Mouse (Mus musculus) stomach, postnatal 0 days (tissue): ENCODE data around the gene Fbxo21. TPM values are rescaled to one million over a fixed set of nuclear protein-coding genes. Genes with fewer than 3 reads are reported as not detected.

ENCODE experiments used
- ATAC-seq: fragments of 200-750 bp; cut with Nextera tagmentation; 2 replicates; pipeline ENCODE4 v1.8.0; 2017; ENCODE audit not compliant: low FRiP score, low TSS enrichment
- DNase-seq: peaks from one replicate; pipeline ENCODE4 v3.0.0-alpha.2; 2016; ENCODE audit warnings: low spot score
- H3K27ac ChIP-seq: fragments of 300-500 bp; sonication (generic); replicated peaks from 2 replicates; pipeline ENCODE4 v1.5.1; 2014; ENCODE audit warnings: mild to moderate bottlenecking, control low read depth
- H3K27me3 ChIP-seq: fragments of 300-500 bp; sonication (generic); 2 replicates; pipeline ENCODE4 v1.6.1; 2014; ENCODE audit warnings: low read length; ENCODE audit not compliant: control insufficient read depth, insufficient read depth
- H3K36me3 ChIP-seq: fragments of 300-500 bp; sonication (generic); 2 replicates; pipeline ENCODE4 v1.6.1; 2014; ENCODE audit warnings: low read length, mixed read lengths; ENCODE audit not compliant: control insufficient read depth, insufficient read depth
- H3K4me1 ChIP-seq: fragments of 300-500 bp; sonication (generic); replicated peaks from 2 replicates; pipeline ENCODE4 v1.6.1; 2014; ENCODE audit warnings: antibody characterized with exemption; ENCODE audit not compliant: control insufficient read depth, insufficient read depth
- H3K4me2 ChIP-seq: fragments of 300-500 bp; sonication (generic); replicated peaks from 2 replicates; pipeline ENCODE4 v1.6.1; 2014; ENCODE audit warnings: low read depth, mild to moderate bottlenecking, control low read depth, moderate library complexity
- H3K4me3 ChIP-seq: fragments of 300-500 bp; sonication (generic); 2 replicates; pipeline ENCODE4 v1.5.1; 2014; ENCODE audit warnings: low read depth, low read length, control low read depth
- H3K9ac ChIP-seq: fragments of 300-500 bp; sonication (generic); 2 replicates; pipeline ENCODE4 v1.6.1; 2014; ENCODE audit warnings: mild to moderate bottlenecking, low read length, control low read depth, mixed read lengths
- H3K9me3 ChIP-seq: fragments of 300-500 bp; sonication (generic); 2 replicates; pipeline ENCODE4 v1.6.1; 2016; ENCODE audit warnings: low read length; ENCODE audit not compliant: control insufficient read depth
- CTCF ChIP-seq: IDR thresholded peaks from 2 replicates; pipeline ENCODE4 v1.5.1; 2016; ENCODE audit warnings: antibody characterized with exemption, low read depth, mild to moderate bottlenecking, moderate library complexity
- EP300 ChIP-seq: optimal IDR thresholded peaks from 2 replicates; pipeline ENCODE3; 2016; ENCODE audit warnings: antibody characterized with exemption
- WGBS: fragments of 180-500 bp; shearing (Covaris S2); extraction: QIAGEN DNeasy Blood & Tissue Kit; methylation state at CpG from one replicate; pipeline ENCODE4 v1.1.7; 2014; 5-methylcytosine and 5-hydroxymethylcytosine counted together
- polyA plus RNA-seq: library from polyadenylated mRNA; unstranded; fragments of >200 nt; fragmentation: Nextera tagmentation; extraction: Ambion mirVana; gene quantifications from 2 replicates; pipeline ENCODE4 v1.2.1, GENCODE M21; 2015

The Fbxo21 gene
- polyA plus RNA-seq, 1 experiment from 2014 or later, result 19.2 TPM

DNA sequence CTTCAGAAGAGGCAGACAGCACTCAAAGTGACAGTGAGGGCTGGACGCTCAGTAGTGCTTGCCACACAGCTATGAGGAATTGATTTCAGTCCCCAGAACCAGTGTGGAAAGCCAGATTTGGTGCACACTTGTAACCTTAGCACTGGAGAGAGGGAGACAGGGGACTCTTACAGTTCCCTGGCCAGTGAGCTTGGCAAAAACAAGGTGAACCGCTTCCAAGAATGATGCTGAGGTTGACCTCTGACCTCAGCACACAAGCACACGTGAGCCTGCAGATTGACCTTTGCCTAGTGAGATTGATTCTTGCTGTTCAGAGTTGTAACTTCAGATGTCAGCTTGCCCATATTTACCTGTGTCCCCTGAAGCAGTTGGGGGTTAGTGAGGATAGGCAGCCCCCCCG is 9.8 kb downstream of the Fbxo21 start:
- ATAC-seq, result no peak
- peaks cover 32% of the 10 kb centered on the region for H3K36me3 ChIP-seq

DNA sequence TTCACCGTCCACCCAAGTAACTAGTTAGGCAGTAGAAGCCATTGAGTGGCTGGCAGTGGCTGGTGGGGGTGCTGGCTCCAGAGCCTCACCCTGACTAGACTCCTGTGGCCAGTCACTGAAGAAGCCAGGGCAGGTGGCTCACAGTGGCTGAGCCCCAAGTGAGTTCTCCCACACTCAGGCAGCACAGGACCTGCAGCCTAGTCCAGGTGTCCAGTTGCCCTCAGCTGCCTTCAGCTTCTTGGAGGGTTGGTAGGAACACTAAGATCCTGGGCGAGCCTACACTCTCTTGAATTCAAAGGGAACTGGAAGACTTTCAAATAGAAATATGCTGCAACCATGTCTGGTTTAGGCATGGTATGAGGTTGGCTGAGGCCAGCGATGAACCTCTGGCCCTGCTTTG is 11.4 kb downstream of the Fbxo21 start:
- peaks cover 36% of the 10 kb centered on the region for H3K36me3 ChIP-seq
- 84% methylated on average over 3 of the region's 3 CpGs for WGBS
- TF ChIP-seq CTCF (no peak), EP300 (no peak)
- no peaks in the 10 kb centered on the region for H3K9me3 ChIP-seq
- DNase-seq (no peak), ATAC-seq (no peak)
- no peaks in the 10 kb centered on the region for H3K4me1 ChIP-seq
- H3K4me3 ChIP-seq, result no peak overlapping the region
- no peak overlapping the region for H3K9ac ChIP-seq
- H3K4me2 ChIP-seq, result no peak overlapping the region
- no peak overlapping the region for H3K27ac ChIP-seq
- H3K27me3 ChIP-seq, result no peaks in the 10 kb centered on the region

More for the DNA sequence above, 9.8 kb downstream of the Fbxo21 start:
- no peak overlapping the region for H3K4me2 ChIP-seq
- TF ChIP-seq EP300, result no peak
- TF ChIP-seq CTCF, result no peak
- no peaks in the 10 kb centered on the region for H3K4me1 ChIP-seq
- no peak for DNase-seq
- no peaks in the 10 kb centered on the region for H3K9me3 ChIP-seq
- no peak overlapping the region for H3K9ac ChIP-seq
- H3K27ac ChIP-seq, result no peak overlapping the region
- H3K4me3 ChIP-seq, result no peak overlapping the region
- H3K27me3 ChIP-seq, result no peaks in the 10 kb centered on the region
- 47% methylated on average over 4 of the region's 4 CpGs for WGBS

DNA sequence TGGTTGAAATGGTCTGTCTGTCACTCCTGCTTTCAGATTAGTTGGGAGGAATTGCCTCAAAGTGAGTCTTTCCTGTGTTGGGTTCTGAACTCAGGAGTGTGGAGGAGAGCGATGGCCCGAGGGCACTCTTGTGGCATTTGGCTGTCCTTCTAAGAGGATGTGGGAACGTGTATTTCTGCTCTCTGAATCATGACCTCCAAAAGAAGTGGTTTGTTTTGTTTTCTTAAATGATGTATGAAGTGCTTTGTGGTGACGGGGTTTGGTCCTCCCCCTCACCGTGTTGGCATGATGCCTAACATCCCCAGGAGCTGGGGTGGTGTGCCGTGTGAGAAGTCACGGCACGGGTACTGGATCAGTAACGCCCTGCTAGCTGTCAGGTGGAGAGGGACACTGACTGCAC is 11.8 kb downstream of the Fbxo21 start:
- Histone ChIP-seq H3K27me3 (no peaks in the 10 kb centered on the region), H3K27ac (no peak overlapping the region), H3K4me2 (no peak overlapping the region), H3K36me3 (peaks cover 34% of the 10 kb centered on the region), H3K9ac (no peak overlapping the region), H3K9me3 (no peaks in the 10 kb centered on the region), H3K4me3 (no peak overlapping the region), H3K4me1 (no peaks in the 10 kb centered on the region)
- TF ChIP-seq EP300, result no peak
- no peak for TF ChIP-seq CTCF
- 74% methylated on average over 9 of the region's 9 CpGs for WGBS
- ATAC-seq, result no peak
- DNase-seq, result no peak

GRCm38 (mm10) chr5:117989773-117990172 is 13.2 kb downstream of the Fbxo21 start:
- no peaks in the 10 kb centered on the region for H3K4me1 ChIP-seq
- no peak for DNase-seq
- H3K27me3 ChIP-seq, result no peaks in the 10 kb centered on the region
- H3K4me2 ChIP-seq, result no peak overlapping the region
- no peaks in the 10 kb centered on the region for H3K9me3 ChIP-seq
- TF ChIP-seq EP300 (no peak), CTCF (no peak)
- H3K36me3 ChIP-seq, result peaks cover 29% of the 10 kb centered on the region
- no peak overlapping the region for H3K9ac ChIP-seq
- WGBS, result 82% methylated on average over 6 of the region's 6 CpGs
- H3K4me3 ChIP-seq, result no peak overlapping the region
- no peak overlapping the region for H3K27ac ChIP-seq
- no peak for ATAC-seq

DNA sequence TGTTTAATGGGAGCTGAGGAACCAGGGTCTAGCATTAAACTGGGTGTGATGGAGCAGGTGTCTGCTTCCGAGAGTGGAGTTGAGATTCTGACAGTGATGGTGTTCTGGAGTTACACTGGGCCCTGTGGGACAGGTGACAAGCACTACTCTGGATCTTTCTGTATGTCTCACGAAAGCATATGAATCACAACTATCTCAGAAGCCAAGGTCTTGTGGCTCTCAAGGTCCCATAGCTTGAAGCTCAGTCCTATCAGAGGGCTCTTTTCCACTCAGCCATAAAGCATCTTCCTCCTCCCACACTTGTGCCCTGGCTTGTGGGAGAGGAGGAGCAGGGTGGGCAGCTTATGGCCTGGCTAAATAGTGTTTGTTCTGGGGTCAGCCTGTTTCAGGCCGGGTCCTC is 14.4 kb downstream of the Fbxo21 start:
- Histone ChIP-seq H3K9ac (no peak overlapping the region), H3K9me3 (no peaks in the 10 kb centered on the region), H3K4me3 (no peak overlapping the region), H3K27ac (no peak overlapping the region), H3K36me3 (peaks cover 29% of the 10 kb centered on the region), H3K27me3 (no peaks in the 10 kb centered on the region), H3K4me1 (no peaks in the 10 kb centered on the region), H3K4me2 (no peak overlapping the region)
- DNase-seq (no peak), ATAC-seq (no peak)
- 89% methylated on average over 3 of the region's 3 CpGs for WGBS
- no peak for TF ChIP-seq EP300
- no peak for TF ChIP-seq CTCF

DNA sequence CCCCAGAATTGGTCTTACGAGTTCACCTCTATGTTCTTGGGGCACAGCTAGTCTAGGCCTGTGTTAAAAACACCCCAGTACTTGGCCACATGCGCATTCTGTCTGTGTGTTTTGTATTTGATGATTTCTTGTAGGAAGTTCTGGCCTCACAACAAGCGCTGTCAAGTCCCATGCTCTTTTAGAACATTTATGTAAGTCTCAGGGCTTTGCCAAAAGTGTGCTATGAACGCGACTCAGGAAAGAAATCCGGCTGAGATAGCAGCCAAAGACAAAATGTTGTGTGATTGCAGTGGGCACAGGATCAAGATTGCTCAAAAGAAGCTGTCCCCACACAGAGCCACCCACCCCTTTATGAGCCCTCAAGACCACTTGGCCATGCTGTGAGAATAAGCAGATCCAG is 17.0 kb downstream of the Fbxo21 start:
- no peak overlapping the region for H3K27ac ChIP-seq
- no peak overlapping the region for H3K4me2 ChIP-seq
- DNase-seq (no peak), ATAC-seq (no peak)
- peaks cover 27% of the 10 kb centered on the region; the same call in 1 of the 2 replicates for H3K36me3 ChIP-seq
- 66% methylated on average over 6 of the region's 6 CpGs for WGBS
- TF ChIP-seq CTCF (no peak), EP300 (no peak)
- H3K4me3 ChIP-seq, result no peak overlapping the region
- H3K9me3 ChIP-seq, result no peaks in the 10 kb centered on the region
- H3K27me3 ChIP-seq, result no peaks in the 10 kb centered on the region
- H3K9ac ChIP-seq, result no peak overlapping the region
- no peaks in the 10 kb centered on the region for H3K4me1 ChIP-seq
